Mouse (Mus musculus) thymus, postnatal 25 days (tissue): Measurements from ENCODE around the gene Nufip1.

Source experiments
- DNase-seq: peaks from one replicate; pipeline ENCODE4 v3.0.0; 2022

Gene Nufip1

DNA sequence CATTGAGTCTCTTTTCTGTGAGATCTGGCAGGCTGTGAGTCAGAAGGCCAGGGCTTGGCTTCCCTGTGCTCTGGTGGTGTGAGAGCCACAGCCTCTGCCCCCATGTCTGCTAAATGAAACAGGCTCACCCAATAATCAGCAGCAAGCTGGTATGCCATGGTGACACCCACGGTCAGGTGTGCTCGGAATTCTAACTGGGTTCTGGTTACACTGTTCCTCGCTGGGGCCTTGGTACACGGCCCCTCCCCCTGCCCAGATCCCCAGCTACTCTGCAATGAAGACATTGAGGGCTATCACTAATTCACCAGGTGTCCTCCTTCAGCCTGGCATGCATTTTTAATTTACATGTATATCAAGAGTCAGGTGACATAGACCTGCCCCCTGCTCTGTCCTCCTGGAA lies 75.6 kb downstream of the Nufip1 start:
- DNase-seq, result no peak
